Mouse (Mus musculus) gastrocnemius, postnatal 10 days (tissue): ENCODE data around the gene Obscn. TPM values are rescaled to one million over a fixed set of nuclear protein-coding genes. Genes with fewer than 3 reads are reported as not detected.

Experiments used
- DNase-seq: peaks from one replicate; pipeline ENCODE4 v3.0.0; 2021; ENCODE audit warnings: mixed read lengths
- total RNA-seq, 2 experiments: library from RNA; stranded (reverse); gene quantifications; 2 replicates each; pipeline ENCODE4 v1.2.3; 2021

The Obscn gene
- total RNA-seq, 2 experiments from 2014 or later = 664 to 666 TPM

- DNase-seq = no peak
Observed at GRCm38 (mm10) chr11:59058025-59058424, 78.2 kb downstream of the Obscn start.

GRCm38 (mm10) chr11:59051031-59051430 lies 85.2 kb downstream of the Obscn start:
- peak; percentile 60 for DNase-seq

- DNase-seq = peak; percentile 69
Observed at GRCm38 (mm10) chr11:59044703-59045330, 91.4 kb downstream of the Obscn start.

- DNase-seq = no peak
Observed at GRCm38 (mm10) chr11:59029003-59029402, 107.2 kb downstream of the Obscn start.

GRCm38 (mm10) chr11:59026411-59026810 lies 109.8 kb downstream of the Obscn start:
- no peak for DNase-seq

GRCm38 (mm10) chr11:59015052-59015451 lies 121.2 kb downstream of the Obscn start:
- peak; percentile 51 for DNase-seq

- no peak for DNase-seq
Observed at GRCm38 (mm10) chr11:59002327-59003079, 133.7 kb downstream of the Obscn start.

GRCm38 (mm10) chr11:59000635-59001034 lies 135.6 kb downstream of the Obscn start:
- no peak for DNase-seq

- DNase-seq = no peak
Observed at GRCm38 (mm10) chr11:58999830-59000229, 136.4 kb downstream of the Obscn start.

GRCm38 (mm10) chr11:58999158-58999557 lies 137.0 kb downstream of the Obscn start:
- no peak for DNase-seq

GRCm38 (mm10) chr11:58997541-58997940 lies 138.7 kb downstream of the Obscn start:
- DNase-seq = no peak

- no peak for DNase-seq
Observed at GRCm38 (mm10) chr11:58995807-58996370, 140.3 kb downstream of the Obscn start.

GRCm38 (mm10) chr11:58995061-58995806 lies 141.0 kb downstream of the Obscn start:
- DNase-seq = no peak

- DNase-seq = no peak
Observed at GRCm38 (mm10) chr11:58994337-58994826, 141.8 kb downstream of the Obscn start.

GRCm38 (mm10) chr11:58993091-58993670 lies 143.0 kb downstream of the Obscn start:
- DNase-seq = no peak

GRCm38 (mm10) chr11:58991911-58992310 lies 144.3 kb downstream of the Obscn start:
- DNase-seq = no peak

- DNase-seq = no peak
Observed at GRCm38 (mm10) chr11:58990794-58991193, 145.4 kb downstream of the Obscn start.

GRCm38 (mm10) chr11:58990141-58990540 lies 146.1 kb downstream of the Obscn start:
- no peak for DNase-seq

GRCm38 (mm10) chr11:58989166-58989565 lies 147.0 kb downstream of the Obscn start:
- no peak for DNase-seq

GRCm38 (mm10) chr11:58985299-58985917 lies 150.8 kb downstream of the Obscn start:
- DNase-seq = no peak

- no peak for DNase-seq
Observed at GRCm38 (mm10) chr11:58984657-58985056, 151.5 kb downstream of the Obscn start.
